Mouse (Mus musculus) limb, embryonic 12.5 days (tissue): ENCODE measurements around the gene Ctsw. TPM values are rescaled to one million over a fixed set of nuclear protein-coding genes. Genes with fewer than 3 reads are reported as not detected.
A peak's percentile ranks its signal among the peaks of the same experiment; 100 is the strongest.

Source experiments
- ATAC-seq: fragments of 200-750 bp; cut with Nextera tagmentation; 2 replicates; pipeline ENCODE4 v1.8.0; 2017; ENCODE audit warnings: low read depth, moderate TSS enrichment; ENCODE audit not compliant: insufficient number of reproducible peaks, insufficient read depth, low FRiP score, low TSS enrichment
- H3K27ac ChIP-seq: fragments of 300-500 bp; sonication (generic); 2 replicates; pipeline ENCODE4 v1.5.1; 2016; ENCODE audit warnings: mild to moderate bottlenecking, moderate library complexity
- H3K27me3 ChIP-seq: fragments of 300-500 bp; sonication (generic); 2 replicates; pipeline ENCODE4 v1.6.1; 2016; ENCODE audit warnings: mild to moderate bottlenecking, moderate library complexity
- H3K36me3 ChIP-seq: fragments of 300-500 bp; sonication (generic); 2 replicates; pipeline ENCODE4 v1.6.1; 2016; ENCODE audit warnings: mild to moderate bottlenecking, moderate library complexity
- H3K4me1 ChIP-seq: fragments of 300-500 bp; sonication (generic); replicated peaks from 2 replicates; pipeline ENCODE4 v1.6.1; 2016
- H3K4me2 ChIP-seq: fragments of 300-500 bp; sonication (generic); 2 replicates; pipeline ENCODE4 v1.6.1; 2016; ENCODE audit warnings: mild to moderate bottlenecking, moderate library complexity
- H3K4me3 ChIP-seq: fragments of 300-500 bp; sonication (generic); replicated peaks from 2 replicates; pipeline ENCODE4 v1.5.1; 2016; ENCODE audit warnings: mild to moderate bottlenecking
- H3K9ac ChIP-seq: fragments of 300-500 bp; sonication (generic); replicated peaks from 2 replicates; pipeline ENCODE4 v1.6.1; 2016; ENCODE audit warnings: mild to moderate bottlenecking, moderate library complexity
- H3K9me3 ChIP-seq: fragments of 300-500 bp; sonication (generic); 2 replicates; pipeline ENCODE4 v1.6.1; 2016; ENCODE audit warnings: mild to moderate bottlenecking, moderate library complexity
- WGBS: fragments of 180-500 bp; shearing (Covaris S2); methylation state at CpG from one replicate; pipeline ENCODE4 v1.1.7; 2016; 5-methylcytosine and 5-hydroxymethylcytosine counted together
- polyA plus RNA-seq: library from polyadenylated mRNA; unstranded; fragments of >200 nt; fragmentation: Nextera tagmentation; extraction: Ambion mirVana; gene quantifications from 2 replicates; pipeline ENCODE4 v1.2.1, GENCODE M21; 2016

The Ctsw gene
- polyA plus RNA-seq, 1 experiment from 2014 or later = 2.2 TPM

DNA sequence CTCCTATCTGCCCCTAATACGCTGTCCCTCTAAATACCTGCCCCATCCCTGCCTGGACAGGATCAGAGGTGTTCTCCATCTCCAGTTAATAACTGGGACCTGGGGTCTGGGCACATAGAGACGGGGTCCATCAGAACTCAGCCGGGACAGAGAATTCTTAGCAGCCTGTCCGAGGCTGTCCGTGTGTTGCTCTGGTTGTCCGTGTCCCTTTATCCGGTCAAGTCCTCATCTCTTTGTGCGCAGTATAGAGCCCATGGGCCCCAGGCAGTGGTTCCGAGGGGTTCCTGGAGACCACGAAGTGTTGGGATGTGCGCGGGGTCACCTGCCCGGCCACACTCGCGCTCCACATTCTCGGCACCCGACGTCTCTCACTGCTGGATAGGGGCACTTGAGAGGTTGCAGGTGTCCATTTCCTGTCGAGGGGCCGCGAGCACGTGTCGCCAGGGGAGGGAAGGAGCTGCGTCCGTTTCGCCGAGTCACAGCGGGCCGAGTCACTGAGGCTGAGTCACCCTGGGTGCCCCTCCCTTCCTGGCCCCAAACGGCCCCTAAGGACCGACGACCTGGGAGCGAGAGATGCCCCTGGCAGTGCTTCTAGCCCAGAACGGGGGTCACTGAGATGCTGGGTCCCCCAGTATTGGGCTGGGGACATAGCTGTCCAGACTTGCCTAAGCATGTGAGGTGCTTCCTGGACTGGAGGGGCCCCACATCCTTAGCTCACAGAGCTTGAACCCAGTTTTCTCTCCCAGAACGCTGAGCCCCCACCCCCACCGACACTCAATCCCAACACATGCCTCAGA lies 19.8 kb downstream of the Ctsw start:
- Histone ChIP-seq H3K9ac (no peak overlapping the region; the same call in 1 of the 2 replicates), H3K27ac (no peak overlapping the region), H3K27me3 (peaks cover 80% of the 10 kb centered on the region)

DNA sequence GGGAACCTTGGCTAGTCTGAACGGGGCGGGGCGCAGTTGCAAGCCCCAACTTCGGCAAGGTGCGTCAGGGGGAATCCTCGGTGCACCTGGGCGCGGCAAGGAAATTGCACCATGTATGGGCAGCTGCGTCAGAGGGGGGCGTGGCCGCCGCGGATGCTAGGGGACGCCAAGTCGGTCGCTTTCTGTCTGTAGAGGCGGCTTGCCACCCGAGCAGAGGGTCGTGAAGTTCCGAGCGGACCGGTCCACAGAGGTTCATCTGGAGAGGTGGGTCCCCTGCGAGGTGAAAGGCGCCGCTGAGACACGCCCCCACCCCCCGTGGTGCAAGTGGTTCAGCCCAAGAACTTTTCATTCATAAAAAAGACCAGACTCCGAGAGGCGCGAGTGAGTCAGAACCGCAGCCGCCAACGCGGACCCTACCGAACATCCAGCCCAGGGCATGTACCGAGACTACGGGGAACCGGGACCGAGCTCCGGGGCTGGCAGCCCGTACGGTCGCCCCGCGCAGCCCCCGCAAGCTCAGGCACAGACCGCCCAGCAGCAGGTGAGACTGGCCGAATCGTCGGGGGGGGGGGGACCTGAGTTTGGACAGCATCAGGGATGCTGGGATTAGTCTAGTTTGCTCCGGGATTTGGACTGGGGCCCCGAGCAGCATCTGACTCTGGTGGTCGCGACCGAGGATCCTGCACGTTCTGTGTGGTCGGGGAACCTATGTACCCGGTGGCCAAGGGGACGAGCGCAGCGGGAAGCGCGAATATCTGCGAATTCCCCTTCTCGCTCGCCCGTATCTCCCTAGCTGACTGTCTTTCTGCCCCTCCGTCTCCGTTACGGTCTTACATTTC lies 20.6 kb downstream of the Ctsw start, which contains the start of gene Fosl1:
Fosl1 (plus strand) TSS at position 33 of the 839 bp plus-strand sequence.
- Histone ChIP-seq H3K4me1 (peaks cover 15% of the 10 kb centered on the region), H3K9ac (peak within 1 kb of the TSS; percentile 51), H3K4me3 (peak within 1 kb of the TSS; percentile 55), H3K27me3 (peaks cover 80% of the 10 kb centered on the region), H3K9me3 (no peaks in the 10 kb centered on the region), H3K4me2 (peak within 1 kb of the TSS; percentile 97), H3K27ac (no peak within 1 kb of the TSS), H3K36me3 (no peaks in the 10 kb centered on the region)
- peak; percentile 28; the same call in 1 of the 2 replicates for ATAC-seq
- WGBS = under 1% methylated on average over 70 of the region's 70 CpGs

More for the DNA sequence above, 19.8 kb downstream of the Ctsw start:
- WGBS = 6% methylated on average over 36 of the region's 36 CpGs
- peak overlapping the region; percentile 55 for H3K4me3 ChIP-seq
- H3K4me1 ChIP-seq = peaks cover 15% of the 10 kb centered on the region
- peak overlapping the region; percentile 97 for H3K4me2 ChIP-seq
- no peak for ATAC-seq
- no peaks in the 10 kb centered on the region for H3K9me3 ChIP-seq
- no peaks in the 10 kb centered on the region for H3K36me3 ChIP-seq

DNA sequence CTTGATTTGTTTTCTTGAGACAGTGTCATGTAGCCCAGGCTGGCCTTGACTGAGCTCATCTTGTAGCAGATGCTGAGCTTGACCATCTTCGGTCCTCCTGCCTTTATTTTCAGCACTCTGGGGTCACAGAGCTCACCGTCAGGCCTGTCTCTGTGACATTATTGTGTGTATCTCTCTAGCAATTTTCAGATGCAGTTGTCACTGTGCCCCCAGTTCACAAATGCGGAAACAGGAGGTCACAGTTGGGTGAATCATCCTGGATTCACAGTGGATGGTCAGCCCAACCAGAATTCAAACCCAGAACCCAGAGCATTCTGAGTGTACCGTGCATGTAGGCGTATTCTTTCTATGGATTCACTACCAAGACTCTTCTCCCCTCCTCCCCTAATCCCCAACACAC lies 22.6 kb downstream of the Ctsw start:
- Histone ChIP-seq H3K9ac (no peak overlapping the region), H3K27me3 (peaks cover 69% of the 10 kb centered on the region), H3K4me1 (peaks cover 15% of the 10 kb centered on the region), H3K9me3 (no peaks in the 10 kb centered on the region), H3K36me3 (no peaks in the 10 kb centered on the region), H3K4me2 (no peak overlapping the region), H3K4me3 (no peak overlapping the region), H3K27ac (no peak overlapping the region)
- WGBS = 87% methylated on average over 5 of the region's 5 CpGs
- no peak for ATAC-seq

DNA sequence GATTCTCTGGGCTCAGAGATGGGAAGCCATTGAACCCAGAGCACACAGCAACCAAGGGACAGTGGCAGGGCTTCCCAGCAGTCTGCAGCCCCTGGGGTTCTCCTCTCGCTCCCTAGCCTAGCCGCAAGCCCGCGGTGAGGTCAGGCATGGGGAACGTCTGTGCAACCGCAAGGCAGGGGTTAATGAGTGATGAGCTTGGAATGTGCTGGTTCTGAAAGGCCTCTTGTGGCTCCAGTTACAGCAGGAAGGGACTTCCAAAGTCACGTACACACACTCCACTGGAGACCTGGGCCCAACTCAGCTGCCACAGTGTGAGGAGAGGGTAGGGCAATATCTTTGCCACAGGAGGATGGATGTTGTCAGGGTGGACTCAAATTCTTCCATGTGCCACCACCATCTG lies 23.4 kb downstream of the Ctsw start:
- WGBS = 26% methylated on average over 7 of the region's 7 CpGs
- Histone ChIP-seq H3K36me3 (no peaks in the 10 kb centered on the region), H3K27me3 (peaks cover 61% of the 10 kb centered on the region), H3K9me3 (peaks cover 6% of the 10 kb centered on the region; the same call in 1 of the 2 replicates), H3K4me3 (no peak overlapping the region), H3K4me1 (peaks cover 15% of the 10 kb centered on the region), H3K9ac (no peak overlapping the region), H3K27ac (no peak overlapping the region), H3K4me2 (no peak overlapping the region)
- no peak for ATAC-seq

DNA sequence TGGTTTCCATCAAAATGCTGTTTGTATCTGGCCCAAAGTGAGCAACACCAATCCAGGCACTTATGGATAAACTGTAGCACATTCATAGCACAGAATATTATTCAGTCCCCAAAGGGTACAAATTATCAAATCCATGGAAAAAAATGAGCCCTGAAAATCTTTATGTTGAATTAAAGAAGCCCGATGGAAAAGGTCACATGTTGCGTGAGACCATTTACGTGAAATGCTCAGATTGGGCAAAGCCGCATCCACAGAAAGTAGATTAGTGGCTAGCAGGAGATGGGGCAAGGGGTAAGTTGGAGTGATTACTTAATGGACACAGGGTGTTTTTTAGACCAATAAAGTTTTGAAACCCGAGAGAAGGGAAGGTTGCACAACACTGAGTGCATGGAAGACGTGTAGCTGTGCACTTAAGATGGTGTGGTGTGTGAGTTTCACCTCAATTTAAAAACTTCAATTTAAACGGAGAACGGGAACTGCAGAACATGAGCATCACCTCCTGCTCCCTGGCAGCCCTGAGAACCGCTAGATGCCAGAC lies 23.9 kb downstream of the Ctsw start:
- Histone ChIP-seq H3K4me3 (no peak overlapping the region), H3K9me3 (peaks cover 6% of the 10 kb centered on the region; the same call in 1 of the 2 replicates), H3K36me3 (no peaks in the 10 kb centered on the region), H3K9ac (no peak overlapping the region), H3K27me3 (peaks cover 55% of the 10 kb centered on the region), H3K4me2 (no peak overlapping the region), H3K4me1 (peaks cover 15% of the 10 kb centered on the region), H3K27ac (no peak overlapping the region)
- no peak for ATAC-seq
- 60% methylated on average over 9 of the region's 9 CpGs for WGBS

DNA sequence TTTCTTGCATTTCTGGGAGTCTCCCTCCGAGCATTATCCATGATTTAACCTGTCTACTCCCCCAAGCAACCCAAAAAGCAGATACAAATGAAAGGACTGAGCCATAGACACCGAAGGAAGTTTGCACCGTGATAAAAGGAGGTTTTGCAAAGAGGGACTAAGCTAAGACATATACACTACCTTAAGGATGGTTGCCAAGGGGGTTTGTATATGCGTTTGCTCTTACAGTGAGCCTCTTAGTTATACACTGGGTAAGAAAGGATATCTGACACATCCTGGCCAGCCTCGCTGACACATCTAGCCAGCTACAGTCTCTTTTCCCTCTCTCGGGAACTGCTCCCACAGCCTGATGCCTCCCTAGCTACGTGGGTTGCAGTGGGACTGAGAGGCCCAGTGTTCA lies 34.4 kb downstream of the Ctsw start:
- H3K27me3 ChIP-seq = no peaks in the 10 kb centered on the region; the same call in 1 of the 2 replicates
- 0 out of 2 replicates have a peak overlapping the region, but pooled peaks have one; percentile 47 for H3K9ac ChIP-seq
- no peaks in the 10 kb centered on the region for H3K9me3 ChIP-seq
- peaks cover 18% of the 10 kb centered on the region for H3K4me1 ChIP-seq
- H3K4me3 ChIP-seq = no peak overlapping the region; the same call in 1 of the 2 replicates
- WGBS = 61% methylated on average over 7 of the region's 7 CpGs
- peaks cover 15% of the 10 kb centered on the region; the same call in 1 of the 2 replicates for H3K36me3 ChIP-seq
- peak overlapping the region; percentile 75 for H3K4me2 ChIP-seq
- ATAC-seq = no peak
- H3K27ac ChIP-seq = peak overlapping the region; percentile 80; the same call in 1 of the 2 replicates

- WGBS = 9% methylated on average over 16 of the region's 16 CpGs
- no peaks in the 10 kb centered on the region for H3K9me3 ChIP-seq
- no peaks in the 10 kb centered on the region; the same call in 1 of the 2 replicates for H3K27me3 ChIP-seq
- H3K4me3 ChIP-seq = peak overlapping the region; percentile 35
- peaks cover 18% of the 10 kb centered on the region for H3K4me1 ChIP-seq
- H3K36me3 ChIP-seq = peaks cover 22% of the 10 kb centered on the region; the same call in 1 of the 2 replicates
- peak; percentile 11; the same call in 1 of the 2 replicates for ATAC-seq
- H3K27ac ChIP-seq = peak overlapping the region; percentile 80
- peak overlapping the region; percentile 47 for H3K9ac ChIP-seq
- H3K4me2 ChIP-seq = peak overlapping the region; percentile 75
These were observed 35.1 kb downstream of the Ctsw start for GRCm38 (mm10) chr19:5432992-5433852.

- no peaks in the 10 kb centered on the region for H3K9me3 ChIP-seq
- no peak overlapping the region for H3K4me3 ChIP-seq
- H3K4me1 ChIP-seq = peaks cover 20% of the 10 kb centered on the region
- H3K4me2 ChIP-seq = no peak overlapping the region
- 77% methylated on average over 4 of the region's 4 CpGs for WGBS
- no peaks in the 10 kb centered on the region; the same call in 1 of the 2 replicates for H3K27me3 ChIP-seq
- H3K27ac ChIP-seq = peak overlapping the region; percentile 17; the same call in 1 of the 2 replicates
- H3K9ac ChIP-seq = no peak overlapping the region
- peaks cover 30% of the 10 kb centered on the region for H3K36me3 ChIP-seq
- ATAC-seq = no peak
These were observed 36.3 kb downstream of the Ctsw start for GRCm38 (mm10) chr19:5431911-5432464.

GRCm38 (mm10) chr19:5430408-5430807 lies 37.9 kb downstream of the Ctsw start:
- Histone ChIP-seq H3K9ac (no peak overlapping the region), H3K4me3 (no peak overlapping the region), H3K27me3 (no peaks in the 10 kb centered on the region), H3K36me3 (peaks cover 41% of the 10 kb centered on the region), H3K27ac (no peak overlapping the region), H3K9me3 (no peaks in the 10 kb centered on the region), H3K4me2 (no peak overlapping the region), H3K4me1 (peaks cover 34% of the 10 kb centered on the region)
- no peak for ATAC-seq
- 87% methylated on average over 1 of the region's 1 CpGs for WGBS

GRCm38 (mm10) chr19:5429806-5430205 lies 38.5 kb downstream of the Ctsw start:
- H3K4me2 ChIP-seq = no peak overlapping the region
- H3K4me3 ChIP-seq = no peak overlapping the region
- H3K9ac ChIP-seq = no peak overlapping the region
- no peak overlapping the region for H3K27ac ChIP-seq
- H3K36me3 ChIP-seq = peaks cover 41% of the 10 kb centered on the region
- WGBS = 76% methylated on average over 8 of the region's 8 CpGs
- H3K27me3 ChIP-seq = no peaks in the 10 kb centered on the region
- no peaks in the 10 kb centered on the region for H3K9me3 ChIP-seq
- H3K4me1 ChIP-seq = peaks cover 34% of the 10 kb centered on the region
- ATAC-seq = no peak
